Mouse (Mus musculus) left cerebral cortex, postnatal 4 days (tissue): ENCODE measurements around the gene Mbnl3. TPM values are rescaled to one million over a fixed set of nuclear protein-coding genes. Genes with fewer than 3 reads are reported as not detected.

ENCODE experiments used
- microRNA-seq: library from miRNA; unstranded; fragments of <30 nt; microRNA quantifications from one replicate; pipeline ENCODE4 v1.2.0, GENCODE M21; 2022
- total RNA-seq, 2 experiments: library from RNA; stranded (reverse); gene quantifications; 2 replicates each; pipeline ENCODE4 v1.2.3; 2021

The Mbnl3 gene
- total RNA-seq, 2 experiments from 2014 or later: 0.44 to 0.48 TPM

Small RNAs within 50 kb of the gene (microRNA-seq; reads per million reads assigned to microRNA genes)
- not detected for gene Gm23417

Other genes starting within 250 kb of the Mbnl3 start
- 10 to 100 TPM; 36.8 to 42.3 TPM for gene Rap2c, start 188.5 kb downstream of the Mbnl3 start, total RNA-seq